Mouse (Mus musculus): ENCODE measurements at regions not wholly inside any gene's neighbourhood (a gene's known extent, or its start where the extent isn't known, plus 50 kb on each side); places are given as distances from the start of the nearest gene placed in this dataset.

GRCm38 (mm10) chr1:137813716-137814115 lies 361.8 kb downstream of the Ptprc start:
- TF ChIP-seq CTCF (IDR thresholded peaks at IDR 0.05; ENCODE audit: borderline replicate concordance, control insufficient read depth, extremely low read depth, insufficient read depth, low read length, poor library complexity) (no peak), POLR2A (IDR thresholded peaks at IDR 0.05; ENCODE audit: control insufficient read depth, extremely low read depth, insufficient read depth, low read length, poor library complexity) (no peak)

All from thymus, adult 2 months (tissue).